Mouse (Mus musculus): Measurements from ENCODE around the gene Il17re.

Gene Il17re

DNA sequence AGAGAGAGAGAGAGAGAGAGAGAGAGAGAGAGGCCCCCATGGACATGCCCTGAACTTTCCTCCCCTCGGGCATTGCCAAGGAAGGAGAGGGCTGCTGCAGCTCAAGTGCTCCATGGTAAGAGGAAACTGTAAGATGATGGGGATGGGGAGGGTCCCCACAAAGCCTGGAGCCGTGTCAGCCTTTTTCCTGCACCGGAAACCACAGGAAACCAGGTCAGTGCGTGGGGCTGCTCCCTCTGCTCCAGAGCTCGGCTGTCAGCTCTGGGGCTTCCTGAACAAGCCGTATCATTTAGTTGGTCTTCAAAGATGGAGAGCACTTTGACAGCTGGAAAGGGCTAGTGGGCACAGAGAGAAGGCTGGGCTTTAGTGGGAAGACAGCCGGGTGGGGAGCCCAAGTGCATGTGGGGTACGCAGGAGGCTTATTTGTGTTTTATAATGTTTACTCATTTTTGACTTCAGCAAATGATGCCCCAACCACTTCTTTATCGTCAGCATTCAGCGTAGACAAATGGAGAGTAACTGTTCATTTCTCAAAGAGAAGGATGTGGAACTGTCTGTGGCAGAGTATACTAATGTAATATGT lies at the start of gene Il17re:
Il17re (plus strand) TSS at position 533 of the 583 bp plus-strand sequence.
- no peak for DNase-seq (ENCODE audit: low read depth)

GRCm38 (mm10) chr6:113410001-113410400 lies 48.3 kb upstream of the Il17re start:
- no peak for DNase-seq (ENCODE audit: low read depth)

- no peak for DNase-seq (ENCODE audit: low read depth)
Measured at GRCm38 (mm10) chr6:113416416-113416815, 41.9 kb upstream of the Il17re start.

DNA sequence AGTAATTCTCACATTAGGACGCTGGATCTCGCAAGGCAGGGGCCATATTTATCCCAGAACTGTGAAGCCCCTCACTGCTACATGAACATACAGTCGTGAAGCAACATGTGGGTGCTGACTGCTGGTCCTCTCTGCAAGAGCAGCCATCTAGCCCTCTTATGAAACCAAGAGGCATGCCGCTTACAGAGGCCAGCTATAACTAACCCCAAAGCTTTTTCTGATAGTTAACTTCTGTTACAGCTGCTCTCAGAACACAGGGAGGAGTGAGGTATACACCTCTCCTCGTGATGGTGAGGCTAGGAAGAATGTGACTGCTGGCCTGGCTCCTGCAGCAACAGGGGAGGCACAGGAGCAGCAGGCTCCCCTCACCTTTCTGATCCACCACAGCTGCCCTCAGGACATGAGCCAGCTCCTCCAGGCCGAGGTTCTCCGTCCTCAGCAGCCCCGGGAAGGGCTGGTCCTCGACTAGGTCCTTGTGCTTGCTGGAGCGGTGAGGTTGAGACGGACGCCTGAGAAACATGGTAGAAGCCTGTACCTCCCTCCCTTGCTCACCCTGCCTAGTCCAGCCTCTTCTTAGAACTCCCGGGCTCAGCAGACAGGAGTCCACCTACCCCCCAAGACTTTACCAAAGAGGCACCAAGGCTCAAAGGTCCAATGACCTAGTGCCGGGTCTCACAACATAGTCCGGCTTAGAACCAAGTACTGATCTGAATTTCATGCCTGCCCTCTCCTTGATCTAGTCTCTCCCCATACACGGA lies 39.7 kb upstream of the Il17re start:
- DNase-seq (ENCODE audit: low read depth) = no peak

- peak; percentile 100 for DNase-seq (ENCODE audit: low read depth)
Measured at GRCm38 (mm10) chr6:113419199-113419587, 39.1 kb upstream of the Il17re start, which contains the start of gene Rpusd3. Gene Rpusd3, minus strand, starts transcription at chr6:113419340.

DNA sequence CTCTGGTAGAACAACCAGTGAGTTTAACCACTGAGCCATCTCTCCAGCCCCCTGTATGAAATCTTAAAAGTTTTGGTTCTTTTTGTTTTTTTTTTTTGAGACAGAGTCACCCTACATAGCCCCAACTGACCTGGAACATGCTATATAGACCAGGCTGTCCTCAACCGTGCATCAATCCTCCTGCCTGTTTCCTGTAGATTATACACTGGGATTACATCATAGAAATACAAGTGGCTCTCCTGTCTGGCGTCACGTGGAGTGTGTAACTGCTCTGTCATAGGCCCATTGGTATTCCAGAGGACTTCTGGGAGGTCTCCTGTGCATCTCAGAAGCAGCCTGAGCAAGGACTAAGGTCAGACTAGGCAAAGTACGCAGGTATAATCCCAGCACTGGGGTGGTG lies 35.3 kb upstream of the Il17re start:
- no peak for DNase-seq (ENCODE audit: low read depth)

DNA sequence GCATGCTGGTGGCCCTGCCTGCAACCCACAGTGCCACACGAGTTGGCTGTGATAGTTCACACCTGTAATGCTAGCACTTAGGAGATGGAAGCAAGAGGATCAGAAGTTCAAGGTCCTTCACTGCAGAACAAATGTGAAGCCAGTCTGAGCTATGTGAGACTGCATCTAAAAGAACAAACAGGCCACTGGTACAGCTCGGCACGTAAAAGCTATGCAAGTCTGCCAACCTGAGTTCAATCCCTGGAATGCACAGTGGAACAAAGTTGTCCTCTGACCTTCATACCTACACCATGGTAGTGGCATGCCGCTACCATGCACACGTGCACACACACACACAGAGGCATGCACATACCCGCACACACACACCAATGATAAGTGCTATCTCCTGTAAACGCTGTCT lies 34.1 kb upstream of the Il17re start:
- no peak for DNase-seq (ENCODE audit: low read depth)

GRCm38 (mm10) chr6:113426696-113427095 lies 31.6 kb upstream of the Il17re start:
- DNase-seq (ENCODE audit: low read depth) = no peak

GRCm38 (mm10) chr6:113427397-113427796 lies 30.9 kb upstream of the Il17re start:
- peak; percentile 81 for DNase-seq (ENCODE audit: low read depth)

- no peak for DNase-seq (ENCODE audit: low read depth)
Measured at GRCm38 (mm10) chr6:113428006-113428405, 30.3 kb upstream of the Il17re start.

DNA sequence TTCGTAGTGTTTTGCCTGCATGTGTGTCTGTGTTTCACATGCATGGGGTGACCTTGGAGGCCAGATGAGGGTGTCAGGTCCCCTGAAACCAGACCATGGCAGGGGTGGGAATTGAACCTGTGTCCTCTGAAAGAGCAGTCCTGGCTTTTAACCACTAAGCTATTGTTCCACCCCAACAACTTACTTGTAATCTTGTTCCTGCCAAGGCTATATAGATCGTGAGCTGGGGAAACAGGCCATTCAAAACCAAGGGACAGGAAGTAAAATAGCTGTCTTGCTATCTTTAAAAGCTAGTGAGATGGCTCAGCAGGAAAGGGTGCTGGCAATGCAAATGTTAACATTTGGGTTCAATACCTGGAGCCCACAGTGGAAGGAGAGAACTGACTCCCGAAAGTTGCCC lies 28.3 kb upstream of the Il17re start:
- DNase-seq (ENCODE audit: low read depth) = no peak

DNA sequence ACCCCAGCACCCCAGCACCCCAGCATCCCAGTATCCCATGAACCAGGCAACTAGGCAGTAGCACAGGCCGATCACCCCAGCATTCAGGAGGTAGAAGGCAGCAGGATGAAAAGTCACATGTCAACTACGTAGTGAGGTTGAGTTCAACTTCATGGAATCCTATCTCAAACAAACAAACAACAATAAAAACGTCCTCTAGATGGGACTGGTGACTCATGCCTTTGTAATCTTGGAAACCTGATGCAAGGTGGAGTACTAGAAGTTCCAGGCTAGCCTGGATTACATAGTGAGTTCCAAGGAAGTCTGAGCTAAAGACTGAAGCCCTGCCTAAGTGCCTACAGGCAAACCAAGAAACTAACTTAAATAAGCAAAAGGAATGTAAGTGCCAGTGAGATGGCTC lies 27.4 kb upstream of the Il17re start:
- DNase-seq (ENCODE audit: low read depth) = no peak

GRCm38 (mm10) chr6:113431801-113432200 lies 26.5 kb upstream of the Il17re start:
- DNase-seq (ENCODE audit: low read depth) = no peak

DNA sequence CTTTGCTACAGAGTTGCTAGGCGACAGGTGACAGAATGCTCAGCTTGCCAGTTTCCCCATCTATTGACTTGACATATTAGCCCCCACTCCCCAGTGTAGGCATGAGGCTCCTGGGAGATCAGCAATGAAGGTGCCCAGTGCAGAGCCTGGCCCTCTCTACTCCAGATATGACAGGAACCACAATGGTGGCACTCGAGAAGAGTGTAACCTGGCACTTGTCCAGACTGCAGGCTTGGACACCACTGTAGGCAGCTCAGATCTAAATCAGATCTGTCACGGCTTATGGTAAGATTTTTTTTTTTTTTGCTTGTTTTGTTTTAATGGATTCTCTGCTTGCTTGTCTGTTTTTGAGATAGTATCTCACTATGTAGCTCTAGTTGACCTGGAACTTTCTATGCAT lies 24.6 kb upstream of the Il17re start:
- DNase-seq (ENCODE audit: low read depth) = no peak

- DNase-seq (ENCODE audit: low read depth) = no peak
Measured at GRCm38 (mm10) chr6:113434691-113435090, 23.6 kb upstream of the Il17re start.

GRCm38 (mm10) chr6:113435664-113436205 lies 22.5 kb upstream of the Il17re start, which contains the start of gene Cidec:
Gene Cidec, minus strand, starts transcription at chr6:113435760.
- DNase-seq (ENCODE audit: low read depth) = no peak

- DNase-seq (ENCODE audit: low read depth) = no peak
Measured at GRCm38 (mm10) chr6:113437135-113437534, 21.1 kb upstream of the Il17re start.

- no peak for DNase-seq (ENCODE audit: low read depth)
Measured at GRCm38 (mm10) chr6:113438721-113439430, 19.4 kb upstream of the Il17re start.

DNA sequence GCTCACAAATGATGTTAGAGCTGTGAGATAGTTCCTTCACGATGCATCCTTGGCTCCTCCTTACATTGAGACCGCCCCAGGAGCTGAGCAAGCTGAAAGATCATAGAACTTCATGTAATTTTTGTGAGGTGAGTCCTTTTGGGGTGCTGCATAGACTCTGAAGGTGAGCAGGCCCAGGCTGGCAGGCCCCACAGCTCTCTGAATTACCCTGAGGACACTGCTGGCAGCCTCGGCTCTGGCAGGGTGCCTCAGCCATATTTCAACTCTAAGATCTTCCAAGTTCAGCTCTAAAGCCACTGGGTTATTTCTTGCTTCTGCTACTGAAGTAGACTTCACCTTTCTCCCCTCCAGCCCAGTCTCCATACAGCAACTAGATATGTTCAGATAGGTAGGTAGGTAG lies 17.6 kb upstream of the Il17re start:
- no peak for DNase-seq (ENCODE audit: low read depth)

- DNase-seq (ENCODE audit: low read depth) = peak; percentile 92
Measured at GRCm38 (mm10) chr6:113441147-113441680, 17.1 kb upstream of the Il17re start.

DNA sequence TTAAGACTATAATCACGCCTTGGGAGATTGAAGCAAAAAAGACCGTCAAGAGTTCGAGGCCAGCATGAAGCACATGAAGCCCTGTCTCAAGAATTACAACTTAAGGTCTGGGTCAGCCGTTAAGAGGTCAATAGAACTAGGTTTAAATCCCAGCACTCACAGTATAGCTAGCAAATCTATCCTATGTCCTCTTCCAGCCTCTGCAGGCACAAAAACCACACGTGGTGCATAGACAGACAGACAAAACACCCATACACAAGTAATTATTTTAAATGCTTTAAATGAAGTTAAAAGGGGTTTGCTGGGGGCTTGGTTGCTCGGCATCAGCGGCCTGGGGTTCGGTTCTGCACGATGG lies 16.2 kb upstream of the Il17re start:
- DNase-seq (ENCODE audit: low read depth) = no peak

GRCm38 (mm10) chr6:113442442-113443090 lies 15.7 kb upstream of the Il17re start, which contains the start of gene Jagn1:
Gene Jagn1, plus strand, starts transcription at chr6:113442569.
- DNase-seq (ENCODE audit: low read depth) = peak; percentile 99

All from induced T-regulatory cell, adult 2 months (primary cell).